Mouse (Mus musculus): ENCODE measurements around the gene Hoxb7. TPM values are rescaled to one million over a fixed set of nuclear protein-coding genes. Genes with fewer than 3 reads are reported as not detected.
A peak's percentile ranks its signal among the peaks of the same experiment; 100 is the strongest.

Gene Hoxb7
- 1 to 10 TPM; 1.5 to 1.6 TPM for total RNA-seq (2021)
- long read RNA-seq, experiment 1, partial matches to known transcripts, result 0 of 2 reads
- long read RNA-seq, experiment 1, other reads (novel, unspliced or antisense), result 0 of 2 reads
- long read RNA-seq, experiment 2, result 0 reads

GRCm38 (mm10) chr11:96285771-96286738, at the start of gene Hoxb7:
Hoxb7 (plus strand) TSS chr11:96286623.
- intact Hi-C loops (cut with DNase I; ENCODE audit: low total_unique reads), result no loop called here
- no peak for DNase-seq

DNA sequence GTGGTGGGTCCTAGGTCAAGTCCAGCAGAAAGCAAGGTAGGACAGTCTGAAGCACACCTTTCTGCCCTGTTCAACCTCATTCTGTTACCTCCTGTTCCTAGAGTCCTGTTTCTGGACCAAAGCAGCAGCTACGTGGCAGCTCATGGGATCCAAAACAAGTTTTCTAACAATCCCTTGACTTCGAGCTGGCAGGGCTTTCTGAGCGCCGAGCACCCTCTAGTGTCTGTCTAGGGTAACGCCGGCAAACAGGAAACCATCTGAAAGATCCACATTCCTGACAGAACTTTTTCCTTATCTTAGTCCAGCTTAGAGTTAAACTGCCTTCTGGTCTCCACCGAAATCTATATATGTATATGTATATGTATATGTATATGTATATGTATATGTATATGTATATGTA, 46.2 kb upstream of the Hoxb7 start:
- DNase-seq, result peak; percentile 32
- intact Hi-C loops (cut with DNase I; ENCODE audit: low total_unique reads), result no loop called here

DNA sequence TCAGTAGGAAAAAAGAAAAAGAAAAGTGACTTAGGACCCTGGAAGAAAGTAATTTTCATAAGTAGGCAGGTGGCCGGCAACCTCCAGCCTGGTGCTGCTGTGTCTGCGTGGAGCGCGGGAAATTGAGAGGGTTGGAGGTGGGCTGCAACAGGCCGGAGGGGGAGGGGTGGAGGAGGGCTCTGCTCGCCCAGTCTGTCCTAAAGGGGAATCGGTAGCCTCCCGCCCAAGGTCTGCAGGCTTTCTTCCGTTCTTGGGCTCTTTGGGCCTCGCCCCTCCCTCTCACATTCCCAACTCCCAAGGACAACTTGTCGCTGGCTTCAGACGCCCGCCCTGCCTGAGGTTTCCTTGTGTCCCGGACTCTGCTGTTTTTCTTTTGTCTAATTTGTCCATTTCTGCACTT, 35.5 kb upstream of the Hoxb7 start:
- no peak for DNase-seq
- intact Hi-C loops (cut with DNase I; ENCODE audit: low total_unique reads), result no loop called here

- no peak for DNase-seq
- intact Hi-C loops (cut with DNase I; ENCODE audit: low total_unique reads), result no loop called here
Measured at GRCm38 (mm10) chr11:96251480-96252031, 34.9 kb upstream of the Hoxb7 start.

GRCm38 (mm10) chr11:96252541-96253120, 33.8 kb upstream of the Hoxb7 start:
- intact Hi-C loops (cut with DNase I; ENCODE audit: low total_unique reads), result no loop called here
- no peak for DNase-seq

DNA sequence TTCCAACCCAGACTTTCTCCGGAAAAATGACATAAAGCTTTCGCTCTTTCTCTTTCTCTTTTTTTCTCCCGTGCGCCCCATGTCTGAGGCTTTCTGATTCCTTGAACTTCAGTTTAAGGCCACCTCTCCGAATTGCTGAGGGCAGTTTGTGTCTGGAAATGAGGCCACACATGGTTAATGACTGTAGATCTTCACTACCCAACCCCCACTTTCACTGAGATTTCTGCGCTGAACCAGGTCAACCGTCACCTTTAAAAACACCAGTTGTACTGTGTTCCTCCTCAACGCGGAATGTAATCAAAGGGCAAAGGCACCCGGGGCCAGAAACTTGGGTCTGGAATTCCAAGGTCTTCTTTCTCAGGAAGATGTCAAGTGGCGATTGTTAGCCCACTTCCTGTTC, 32.2 kb upstream of the Hoxb7 start:
- intact Hi-C loops (cut with DNase I; ENCODE audit: low total_unique reads), result no loop called here
- DNase-seq, result no peak

DNA sequence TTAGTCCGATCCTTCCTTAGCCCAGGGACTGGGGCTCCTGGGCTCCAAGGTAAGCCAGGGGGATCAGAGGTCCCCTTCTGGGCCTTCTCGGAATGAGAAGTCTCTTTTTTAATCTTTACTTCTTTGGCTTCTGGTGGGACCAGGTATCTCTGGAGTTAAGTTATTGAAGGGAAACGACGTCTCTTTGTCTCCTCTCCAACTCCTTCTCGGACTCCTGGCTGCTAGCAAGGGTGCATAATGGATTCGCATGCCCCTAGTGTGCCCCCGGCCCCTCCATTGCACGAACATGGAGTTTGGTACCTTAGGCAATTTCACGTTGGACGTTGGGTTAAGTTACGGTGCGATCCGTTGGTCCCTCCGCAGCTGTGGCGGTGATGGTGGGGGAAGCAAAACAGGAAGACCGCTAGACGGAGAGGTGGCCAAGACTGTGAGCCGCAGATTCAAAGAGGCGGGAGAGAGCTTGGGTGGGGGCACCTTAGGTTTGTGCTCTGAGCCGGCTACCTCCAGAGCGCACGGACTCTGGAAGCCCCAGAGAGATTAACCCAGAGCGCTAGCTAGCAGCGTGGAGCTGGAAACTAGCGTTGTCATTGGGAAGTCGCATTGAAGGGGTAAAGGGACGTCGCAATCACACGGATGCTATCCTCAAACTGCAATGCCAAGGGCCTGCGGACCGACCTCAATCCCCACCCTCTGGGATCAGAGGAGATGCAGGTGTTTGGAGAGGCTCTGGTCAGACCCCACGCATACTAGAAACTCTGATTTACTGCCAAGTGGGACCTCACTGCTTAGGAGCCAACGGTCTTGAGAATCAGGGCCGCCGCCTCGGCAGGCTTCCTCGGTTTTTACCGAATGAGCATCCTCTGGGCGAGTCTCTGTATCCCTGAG, 31.1 kb upstream of the Hoxb7 start:
- intact Hi-C loops (cut with DNase I; ENCODE audit: low total_unique reads), result no loop called here
- DNase-seq, result no peak

DNA sequence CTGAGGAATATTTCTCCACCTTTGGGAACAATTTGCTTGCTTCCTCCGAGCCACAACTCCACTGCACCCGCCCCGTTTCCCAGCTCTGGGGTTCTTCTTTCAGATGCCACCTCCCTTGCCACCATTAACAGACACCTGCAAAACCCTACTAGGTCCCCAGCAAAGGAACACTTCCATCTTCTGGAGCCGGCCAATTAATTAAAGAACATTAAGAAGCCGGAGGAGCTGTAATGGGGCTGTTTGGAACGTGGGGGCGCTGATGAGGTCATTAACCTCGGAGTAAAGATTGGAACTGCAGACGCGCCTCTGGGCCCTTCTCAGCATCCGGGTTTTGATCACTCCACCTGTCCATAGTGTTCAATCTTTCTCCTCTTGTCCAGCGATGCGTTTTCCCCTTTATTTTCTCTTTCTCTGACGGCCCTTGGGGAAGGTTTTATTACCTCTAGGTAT, 30.4 kb upstream of the Hoxb7 start:
- no peak for DNase-seq
- intact Hi-C loops (cut with DNase I; ENCODE audit: low total_unique reads), result no loop called here

GRCm38 (mm10) chr11:96257141-96257540, 29.3 kb upstream of the Hoxb7 start:
- intact Hi-C loops (cut with DNase I; ENCODE audit: low total_unique reads), result no loop called here
- no peak for DNase-seq

- DNase-seq, result no peak
- intact Hi-C loops (cut with DNase I; ENCODE audit: low total_unique reads), result no loop called here
Measured at GRCm38 (mm10) chr11:96259038-96259437, 27.4 kb upstream of the Hoxb7 start.

DNA sequence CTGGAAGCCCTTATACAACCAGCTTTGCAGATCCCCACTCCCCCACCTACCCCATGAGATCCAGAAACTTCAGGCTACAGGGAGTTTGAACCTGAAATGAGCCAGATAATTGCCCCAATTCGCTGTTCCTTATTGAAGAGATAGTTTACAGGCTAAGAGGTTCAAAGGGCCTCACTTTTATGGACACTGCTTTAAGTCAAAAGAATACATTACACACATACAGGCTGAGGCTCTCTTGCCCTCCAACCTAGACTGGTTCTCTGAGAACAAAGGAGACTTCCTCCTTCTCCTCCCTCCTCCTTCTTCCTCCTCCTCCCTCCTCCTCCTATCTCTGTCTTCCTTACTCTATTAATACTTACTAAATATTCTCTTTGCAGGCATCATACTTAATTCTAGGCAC, 26.9 kb upstream of the Hoxb7 start:
- no peak for DNase-seq
- intact Hi-C loops (cut with DNase I; ENCODE audit: low total_unique reads), result no loop called here

- DNase-seq, result no peak
- intact Hi-C loops (cut with DNase I; ENCODE audit: low total_unique reads), result no loop called here
Measured at GRCm38 (mm10) chr11:96260310-96260970, 26.0 kb upstream of the Hoxb7 start.

DNA sequence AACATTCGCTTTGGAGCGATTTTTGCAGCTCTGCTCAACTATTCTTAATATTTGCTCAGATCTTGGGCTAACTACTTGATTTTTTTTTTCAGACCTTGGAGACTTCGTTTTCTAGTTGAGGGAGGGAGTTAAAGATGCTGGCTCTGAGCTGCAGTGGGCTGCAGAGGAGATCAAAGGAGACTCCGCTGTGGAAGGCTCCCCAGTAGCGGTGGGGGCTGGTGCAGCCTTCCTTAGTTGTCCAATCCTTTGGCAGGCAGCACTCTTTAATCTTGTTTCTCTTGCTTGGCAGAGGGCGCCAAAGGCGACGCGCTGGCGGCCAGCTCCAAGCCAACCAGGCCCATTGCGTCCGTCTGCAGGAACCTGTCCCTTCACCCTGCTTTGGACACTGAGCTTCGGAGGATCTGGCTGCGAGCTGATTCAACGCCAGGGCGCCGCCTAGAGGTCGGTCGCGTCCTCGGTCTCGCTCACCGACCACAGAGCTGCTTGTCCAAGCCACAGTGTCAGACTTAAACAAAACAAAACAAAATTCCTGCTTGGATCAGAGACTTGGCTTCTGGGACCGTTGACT, 25.0 kb upstream of the Hoxb7 start:
- intact Hi-C loops (cut with DNase I; ENCODE audit: low total_unique reads), result no loop called here
- peak; percentile 61 for DNase-seq

DNA sequence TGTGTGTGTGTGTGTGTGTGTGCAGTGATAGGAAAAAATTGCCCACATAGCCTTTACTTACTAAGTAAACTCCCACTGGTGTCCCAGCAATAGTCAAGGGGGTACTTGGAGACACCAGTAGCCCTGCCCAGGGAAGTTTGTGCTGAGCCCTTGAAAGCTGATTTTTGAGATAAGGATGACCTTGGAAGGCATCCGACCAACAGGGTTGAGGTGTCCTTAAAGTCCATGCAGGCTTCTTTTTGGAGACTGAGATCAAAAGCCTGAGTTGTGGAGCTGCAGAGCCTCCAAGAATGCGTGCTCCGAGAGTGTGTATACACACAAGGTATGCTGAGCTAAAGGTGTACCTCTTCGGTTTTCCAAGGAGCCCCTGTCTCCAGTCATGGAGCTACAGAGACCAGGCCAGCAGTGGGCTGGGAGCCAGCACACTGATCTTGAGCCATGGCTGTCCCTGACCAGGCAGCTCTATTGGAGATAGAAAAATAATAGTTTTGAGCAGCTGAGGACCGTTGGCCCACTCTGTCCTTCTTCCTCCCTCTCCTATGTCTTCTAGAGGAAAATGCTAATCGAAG, 24.1 kb upstream of the Hoxb7 start:
- intact Hi-C loops (cut with DNase I; ENCODE audit: low total_unique reads), result no loop called here
- no peak for DNase-seq

DNA sequence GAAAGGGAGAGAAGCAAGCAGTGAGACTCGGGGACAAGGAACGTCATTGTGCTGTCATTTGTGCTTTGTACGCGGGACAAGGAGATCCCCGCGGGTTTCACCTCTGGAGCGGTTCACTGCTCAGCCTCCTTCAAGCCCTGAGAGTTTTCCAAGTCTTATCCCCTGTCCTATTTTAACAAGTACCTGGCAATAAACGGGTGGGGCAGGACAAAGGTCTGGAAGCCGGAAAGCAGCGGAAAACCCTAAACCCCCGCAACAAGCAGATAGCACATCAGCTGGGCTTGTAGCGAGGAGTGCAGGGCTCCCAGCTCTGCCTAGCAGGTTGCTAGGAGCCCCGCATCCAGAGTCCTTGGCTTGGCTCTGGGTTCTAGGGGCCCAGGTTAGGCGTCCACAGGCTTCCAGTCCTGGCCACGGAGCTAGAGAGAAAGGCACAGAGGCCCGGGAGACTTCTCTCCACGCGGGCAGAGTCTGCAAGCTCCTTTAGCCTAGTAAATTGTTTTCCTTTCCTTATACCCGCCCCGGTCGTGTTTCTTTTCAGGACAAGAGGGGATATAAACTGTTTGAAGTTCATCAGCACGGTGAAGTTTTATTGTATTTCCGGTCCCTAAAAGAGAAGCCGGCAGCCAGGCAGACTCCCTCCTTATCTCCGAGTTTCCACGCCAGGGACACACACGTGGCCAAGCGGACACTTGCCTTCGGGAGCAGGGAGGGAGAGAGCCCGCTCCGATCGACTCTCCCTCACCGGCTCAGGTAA, 22.6 kb upstream of the Hoxb7 start:
- DNase-seq, result no peak
- intact Hi-C loops (cut with DNase I; ENCODE audit: low total_unique reads), result no loop called here

- no peak for DNase-seq
- intact Hi-C loops (cut with DNase I; ENCODE audit: low total_unique reads), result no loop called here
Measured at GRCm38 (mm10) chr11:96264390-96265020, 21.9 kb upstream of the Hoxb7 start.

DNA sequence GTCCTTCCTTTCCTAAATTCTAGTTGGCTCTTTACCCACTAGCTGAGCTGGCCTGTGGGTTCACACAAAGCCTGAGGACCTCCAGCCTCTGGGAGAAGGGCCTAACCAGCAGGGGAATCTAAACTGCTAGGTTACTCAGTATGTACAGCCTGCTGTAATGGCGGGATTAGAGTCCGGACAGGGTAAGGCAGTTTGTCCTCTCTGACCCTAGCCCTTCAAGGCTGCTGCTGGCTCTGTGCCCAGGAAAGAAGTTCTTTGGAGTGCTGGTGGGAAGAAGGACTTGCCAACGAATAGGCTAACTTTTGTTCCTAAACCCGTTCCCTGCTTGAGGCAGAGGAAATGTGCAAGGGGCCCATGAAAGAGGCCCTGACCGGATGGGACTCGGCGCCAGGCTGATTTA, 20.5 kb upstream of the Hoxb7 start:
- intact Hi-C loops (cut with DNase I; ENCODE audit: low total_unique reads), result no loop called here
- DNase-seq, result no peak

Measured in gastrocnemius, postnatal 14 days (tissue).